Mouse (Mus musculus): ENCODE measurements around the gene Eif2ak3. TPM values are rescaled to one million over a fixed set of nuclear protein-coding genes. Genes with fewer than 3 reads are reported as not detected.

Eif2ak3 gene
- polyA plus RNA-seq, 1 experiment from 2014 or later: 9.4 TPM

DNA sequence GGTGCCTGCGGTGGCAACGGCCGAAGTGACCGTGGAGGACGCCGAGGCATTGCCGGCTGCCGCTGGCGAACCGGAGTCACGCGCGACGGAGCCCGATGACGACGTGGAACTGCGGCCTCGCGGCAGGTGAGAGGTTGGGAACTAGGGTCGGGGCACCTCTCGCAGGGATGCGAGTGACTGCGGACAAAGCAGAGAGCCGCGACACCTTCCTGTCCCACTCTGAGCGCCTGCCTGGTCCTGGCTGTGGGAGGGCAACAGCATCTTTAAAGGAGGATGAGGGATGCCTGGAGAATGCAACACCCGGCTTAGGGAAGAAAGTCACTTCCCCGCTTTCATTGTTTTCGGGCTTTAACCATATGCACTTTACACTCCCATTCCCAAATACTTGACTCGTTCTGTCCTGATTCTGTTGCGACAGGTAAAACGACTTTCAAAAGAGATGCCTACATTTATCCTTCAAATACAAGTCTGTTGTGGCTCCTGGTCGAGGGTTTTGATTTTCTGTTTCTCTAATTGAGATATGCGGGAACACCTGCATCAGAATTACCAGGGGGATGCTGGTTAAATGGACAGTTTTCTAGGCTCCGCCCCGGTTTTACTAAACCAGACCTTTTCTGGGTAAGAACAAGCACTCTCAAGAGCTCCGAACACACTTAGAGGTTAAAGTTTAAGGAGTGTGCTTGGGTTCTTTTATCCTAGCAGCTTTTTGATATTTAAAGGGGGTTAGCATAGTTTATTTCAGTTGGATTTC is 756 bp downstream of the Eif2ak3 start:
- peak overlapping the region; percentile 90 for H3K4me3 ChIP-seq (ENCODE audit: low read depth, low read length)
- no peaks in the 10 kb centered on the region for H3K27me3 ChIP-seq (replicated peaks; ENCODE audit: control insufficient read depth, insufficient read depth, low read length)
- no peaks in the 10 kb centered on the region for H3K9me3 ChIP-seq (replicated peaks; ENCODE audit: control insufficient read depth, low read length)
- H3K4me1 ChIP-seq (ENCODE audit: control insufficient read depth, insufficient read depth, low read length): peaks cover 21% of the 10 kb centered on the region
- no peak for ATAC-seq
- peak overlapping the region; percentile 85 for H3K9ac ChIP-seq (ENCODE audit: low read length)
- peak; percentile 15 for DNase-seq (ENCODE audit: low spot score)
- WGBS: under 1% methylated on average over 38 of the region's 38 CpGs
- peak overlapping the region; percentile 91 for H3K27ac ChIP-seq (ENCODE audit: low read depth, low read length)
- H3K36me3 ChIP-seq (ENCODE audit: control insufficient read depth, insufficient read depth, low read length): no peaks in the 10 kb centered on the region
- peak overlapping the region; percentile 67 for H3K4me2 ChIP-seq (ENCODE audit: low read length)

DNA sequence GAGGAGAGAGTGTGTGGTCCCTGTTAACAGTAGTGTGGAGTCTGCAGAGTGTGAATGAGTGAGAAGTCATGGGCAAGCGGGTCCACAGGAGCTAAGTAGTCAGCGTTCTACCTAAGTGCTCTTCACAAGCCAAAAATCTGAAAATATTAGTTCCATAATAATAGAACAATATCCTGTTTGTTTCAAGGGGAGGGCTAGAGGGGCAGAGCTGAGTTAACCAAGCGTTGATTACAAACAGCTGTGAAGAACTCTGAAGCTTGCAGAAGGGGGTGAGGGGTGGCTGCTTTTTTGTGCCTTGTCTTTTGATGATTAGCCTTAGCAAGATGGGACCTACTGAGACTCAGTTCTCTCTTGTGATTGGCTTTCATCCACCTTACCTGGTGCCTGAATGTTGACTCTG is 3.1 kb downstream of the Eif2ak3 start:
- peaks cover 21% of the 10 kb centered on the region for H3K4me1 ChIP-seq (ENCODE audit: control insufficient read depth, insufficient read depth, low read length)
- DNase-seq (ENCODE audit: low spot score): no peak
- 55% methylated on average over 3 of the region's 3 CpGs for WGBS
- no peak for ATAC-seq
- H3K4me3 ChIP-seq (ENCODE audit: low read depth, low read length): no peak overlapping the region
- no peak overlapping the region for H3K27ac ChIP-seq (ENCODE audit: low read depth, low read length)
- no peak overlapping the region for H3K4me2 ChIP-seq (ENCODE audit: low read length)
- no peaks in the 10 kb centered on the region for H3K9me3 ChIP-seq (replicated peaks; ENCODE audit: control insufficient read depth, low read length)
- peak overlapping the region; percentile 35 for H3K9ac ChIP-seq (ENCODE audit: low read length)
- no peaks in the 10 kb centered on the region for H3K27me3 ChIP-seq (replicated peaks; ENCODE audit: control insufficient read depth, insufficient read depth, low read length)
- H3K36me3 ChIP-seq (ENCODE audit: control insufficient read depth, insufficient read depth, low read length): no peaks in the 10 kb centered on the region

DNA sequence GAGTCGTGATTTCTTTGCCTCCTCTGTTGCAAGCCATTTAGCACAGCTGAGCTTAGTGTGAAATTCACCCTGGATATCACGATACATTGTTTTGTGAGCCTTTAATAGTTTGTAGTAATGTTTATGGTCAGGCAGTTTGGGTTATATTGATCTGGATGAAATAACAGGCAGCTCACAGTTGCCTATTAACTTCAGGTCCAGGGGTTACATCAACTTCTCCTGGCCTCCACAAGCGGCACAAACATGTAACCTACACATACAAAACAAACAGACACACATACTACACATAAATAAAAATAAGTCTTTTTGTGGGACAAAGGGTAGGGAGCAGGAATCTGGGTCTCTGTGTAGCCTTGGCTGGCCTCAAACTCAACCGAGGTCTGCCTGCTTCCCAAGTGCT is 9.1 kb downstream of the Eif2ak3 start:
- Histone ChIP-seq H3K27me3 (replicated peaks; ENCODE audit: control insufficient read depth, insufficient read depth, low read length) (no peaks in the 10 kb centered on the region), H3K4me2 (ENCODE audit: low read length) (no peak overlapping the region), H3K4me1 (ENCODE audit: control insufficient read depth, insufficient read depth, low read length) (no peaks in the 10 kb centered on the region), H3K27ac (ENCODE audit: low read depth, low read length) (no peak overlapping the region), H3K36me3 (ENCODE audit: control insufficient read depth, insufficient read depth, low read length) (peaks cover 3% of the 10 kb centered on the region; the same call in 1 of the 2 replicates), H3K4me3 (ENCODE audit: low read depth, low read length) (no peak overlapping the region), H3K9ac (ENCODE audit: low read length) (no peak overlapping the region), H3K9me3 (replicated peaks; ENCODE audit: control insufficient read depth, low read length) (no peaks in the 10 kb centered on the region)
- no peak for ATAC-seq
- no peak for DNase-seq (ENCODE audit: low spot score)
- WGBS: 86% methylated on average over 4 of the region's 4 CpGs

DNA sequence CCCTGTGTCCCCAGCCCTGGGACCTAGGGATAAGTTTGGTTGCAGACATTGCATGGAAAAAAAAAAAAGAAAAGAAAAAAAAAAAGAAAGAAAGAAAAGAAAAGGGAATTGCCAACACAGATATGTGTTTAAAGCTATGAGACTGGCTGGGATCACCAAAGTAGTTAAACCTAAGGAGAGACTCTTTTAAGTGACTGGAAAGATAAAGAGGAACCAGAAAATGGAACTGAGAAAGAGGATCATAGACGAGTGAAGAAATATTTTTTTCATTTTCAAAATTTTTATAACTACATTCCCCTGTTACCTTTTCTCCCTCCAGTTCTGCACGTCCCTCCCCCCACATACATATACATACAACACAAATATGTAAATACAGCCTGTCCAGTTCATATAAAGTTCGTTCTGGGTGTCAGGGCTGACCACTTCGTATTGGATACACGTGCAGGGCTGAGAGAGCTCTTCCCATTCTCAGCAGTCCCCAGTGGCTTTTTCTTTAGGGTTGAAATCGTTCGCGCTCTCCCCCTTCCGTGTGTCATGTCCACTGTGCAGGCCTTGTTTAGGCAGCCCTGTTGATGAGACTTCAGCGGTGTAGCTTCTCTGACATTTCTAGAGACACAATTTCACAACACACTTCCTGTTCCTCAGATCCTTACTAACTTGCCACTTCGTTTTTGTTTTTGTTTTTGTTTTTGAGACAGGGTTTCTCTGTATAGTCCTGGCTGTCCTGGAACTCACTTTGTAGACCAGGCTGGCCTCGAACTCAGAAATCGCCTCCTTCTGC is 11.4 kb downstream of the Eif2ak3 start:
- H3K9me3 ChIP-seq (replicated peaks; ENCODE audit: control insufficient read depth, low read length): no peaks in the 10 kb centered on the region
- WGBS: 89% methylated on average over 13 of the region's 13 CpGs
- peaks cover 17% of the 10 kb centered on the region for H3K36me3 ChIP-seq (ENCODE audit: control insufficient read depth, insufficient read depth, low read length)
- no peaks in the 10 kb centered on the region for H3K4me1 ChIP-seq (ENCODE audit: control insufficient read depth, insufficient read depth, low read length)
- no peak for ATAC-seq
- H3K27ac ChIP-seq (ENCODE audit: low read depth, low read length): no peak overlapping the region
- no peak overlapping the region for H3K9ac ChIP-seq (ENCODE audit: low read length)
- no peak overlapping the region for H3K4me3 ChIP-seq (ENCODE audit: low read depth, low read length)
- no peak overlapping the region for H3K4me2 ChIP-seq (ENCODE audit: low read length)
- no peak for DNase-seq (ENCODE audit: low spot score)
- no peaks in the 10 kb centered on the region for H3K27me3 ChIP-seq (replicated peaks; ENCODE audit: control insufficient read depth, insufficient read depth, low read length)

DNA sequence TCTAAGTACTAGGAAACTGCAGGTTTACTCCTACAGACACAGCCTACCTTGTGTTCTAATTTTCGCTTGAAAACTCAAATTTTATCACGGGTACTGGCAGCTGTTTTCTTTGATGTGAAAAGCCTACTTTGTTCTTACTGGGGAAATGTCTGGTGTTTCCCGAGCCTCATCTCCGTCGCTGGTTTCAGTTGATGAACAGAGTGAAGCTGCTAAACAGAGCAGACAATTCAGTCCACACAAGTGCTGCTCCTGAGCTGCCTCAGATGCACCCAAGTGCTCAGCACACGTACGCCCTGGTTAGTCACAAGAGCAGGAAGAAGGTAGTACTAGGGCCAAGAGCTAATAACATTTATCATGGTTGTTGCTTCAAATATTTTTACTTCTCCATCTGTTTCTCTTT is 18.4 kb downstream of the Eif2ak3 start:
- DNase-seq (ENCODE audit: low spot score): no peak
- Histone ChIP-seq H3K27ac (ENCODE audit: low read depth, low read length) (no peak overlapping the region), H3K27me3 (replicated peaks; ENCODE audit: control insufficient read depth, insufficient read depth, low read length) (no peaks in the 10 kb centered on the region), H3K36me3 (ENCODE audit: control insufficient read depth, insufficient read depth, low read length) (peaks cover 17% of the 10 kb centered on the region), H3K4me3 (ENCODE audit: low read depth, low read length) (no peak overlapping the region), H3K4me2 (ENCODE audit: low read length) (no peak overlapping the region), H3K9me3 (replicated peaks; ENCODE audit: control insufficient read depth, low read length) (no peaks in the 10 kb centered on the region), H3K4me1 (ENCODE audit: control insufficient read depth, insufficient read depth, low read length) (no peaks in the 10 kb centered on the region), H3K9ac (ENCODE audit: low read length) (no peak overlapping the region)
- WGBS: 90% methylated on average over 7 of the region's 7 CpGs
- ATAC-seq: no peak

DNA sequence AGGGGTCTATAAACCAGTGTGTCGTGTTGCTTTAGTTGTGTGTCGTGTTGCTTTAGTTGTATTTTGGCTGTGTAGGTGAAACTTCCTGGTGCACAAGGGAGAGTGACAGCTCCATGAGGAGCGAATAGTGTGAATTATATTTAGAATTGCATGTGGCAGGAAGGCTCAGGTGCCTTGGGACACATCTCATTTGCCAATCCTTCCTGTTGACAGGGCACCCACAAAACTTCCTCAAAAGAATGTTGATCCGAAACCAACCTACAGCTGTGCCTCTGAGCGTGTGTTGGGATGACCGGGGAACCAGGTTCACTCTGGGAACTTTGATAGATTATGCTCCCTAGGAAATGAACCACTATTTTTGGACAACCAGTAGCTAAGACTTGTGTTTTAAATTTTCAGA is 20.0 kb downstream of the Eif2ak3 start:
- H3K9me3 ChIP-seq (replicated peaks; ENCODE audit: control insufficient read depth, low read length): no peaks in the 10 kb centered on the region
- DNase-seq (ENCODE audit: low spot score) (no peak), ATAC-seq (no peak)
- no peak overlapping the region for H3K4me3 ChIP-seq (ENCODE audit: low read depth, low read length)
- no peak overlapping the region for H3K4me2 ChIP-seq (ENCODE audit: low read length)
- H3K36me3 ChIP-seq (ENCODE audit: control insufficient read depth, insufficient read depth, low read length): peaks cover 7% of the 10 kb centered on the region
- WGBS: 91% methylated on average over 6 of the region's 6 CpGs
- H3K27ac ChIP-seq (ENCODE audit: low read depth, low read length): no peak overlapping the region
- no peak overlapping the region for H3K9ac ChIP-seq (ENCODE audit: low read length)
- H3K4me1 ChIP-seq (ENCODE audit: control insufficient read depth, insufficient read depth, low read length): no peaks in the 10 kb centered on the region
- H3K27me3 ChIP-seq (replicated peaks; ENCODE audit: control insufficient read depth, insufficient read depth, low read length): no peaks in the 10 kb centered on the region

DNA sequence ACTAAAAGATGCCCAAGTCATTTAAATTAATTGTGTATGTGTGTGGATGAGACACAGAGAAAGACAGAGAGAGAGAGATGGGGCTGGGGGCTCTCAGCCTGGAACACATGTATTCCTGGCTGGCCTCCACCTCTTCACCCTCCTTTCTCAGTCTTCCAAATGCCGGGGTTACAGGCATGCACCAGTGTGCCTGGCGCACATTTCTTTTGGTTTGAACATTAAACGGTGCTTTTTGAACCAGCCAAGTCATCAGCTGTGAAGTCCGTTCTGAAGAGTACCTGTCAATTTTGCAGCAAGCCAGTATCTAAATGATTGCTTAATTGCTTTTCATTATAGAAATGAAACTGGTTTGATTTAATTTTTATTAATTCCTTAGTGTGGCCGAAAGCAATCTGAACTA is 22.4 kb downstream of the Eif2ak3 start:
- Histone ChIP-seq H3K27ac (ENCODE audit: low read depth, low read length) (no peak overlapping the region), H3K4me2 (ENCODE audit: low read length) (no peak overlapping the region), H3K36me3 (ENCODE audit: control insufficient read depth, insufficient read depth, low read length) (no peaks in the 10 kb centered on the region), H3K4me3 (ENCODE audit: low read depth, low read length) (no peak overlapping the region), H3K9me3 (replicated peaks; ENCODE audit: control insufficient read depth, low read length) (no peaks in the 10 kb centered on the region), H3K4me1 (ENCODE audit: control insufficient read depth, insufficient read depth, low read length) (no peaks in the 10 kb centered on the region), H3K27me3 (replicated peaks; ENCODE audit: control insufficient read depth, insufficient read depth, low read length) (no peaks in the 10 kb centered on the region), H3K9ac (ENCODE audit: low read length) (no peak overlapping the region)
- 55% methylated on average over 5 of the region's 5 CpGs for WGBS
- ATAC-seq (no peak), DNase-seq (ENCODE audit: low spot score) (no peak)

DNA sequence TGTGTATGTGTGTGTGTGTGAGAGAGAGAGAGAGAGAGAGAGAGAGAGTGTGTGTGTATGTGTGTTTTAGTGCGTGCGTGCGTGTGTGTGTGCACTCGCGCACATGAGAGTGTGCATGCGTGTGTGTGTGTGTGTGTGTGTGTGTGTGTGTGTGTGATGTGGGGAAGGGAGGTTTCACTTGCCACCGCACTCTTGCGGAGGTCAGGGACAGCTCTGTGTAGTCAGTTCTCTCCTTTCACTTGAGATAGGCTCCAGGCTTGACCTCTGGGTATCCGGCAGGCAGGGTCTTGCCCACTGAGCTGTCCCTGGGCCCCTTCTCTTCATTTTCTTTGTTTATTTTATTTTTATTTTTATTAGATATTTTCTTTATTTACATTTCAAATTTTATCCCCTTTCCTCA is 23.0 kb downstream of the Eif2ak3 start:
- ATAC-seq: no peak
- no peaks in the 10 kb centered on the region; the same call in 1 of the 2 replicates for H3K4me1 ChIP-seq (ENCODE audit: control insufficient read depth, insufficient read depth, low read length)
- no peak overlapping the region for H3K27ac ChIP-seq (ENCODE audit: low read depth, low read length)
- H3K4me3 ChIP-seq (ENCODE audit: low read depth, low read length): no peak overlapping the region
- H3K9ac ChIP-seq (ENCODE audit: low read length): no peak overlapping the region
- H3K36me3 ChIP-seq (ENCODE audit: control insufficient read depth, insufficient read depth, low read length): no peaks in the 10 kb centered on the region
- WGBS: 93% methylated on average over 9 of the region's 9 CpGs
- no peak for DNase-seq (ENCODE audit: low spot score)
- H3K27me3 ChIP-seq (replicated peaks; ENCODE audit: control insufficient read depth, insufficient read depth, low read length): no peaks in the 10 kb centered on the region
- no peaks in the 10 kb centered on the region for H3K9me3 ChIP-seq (replicated peaks; ENCODE audit: control insufficient read depth, low read length)
- H3K4me2 ChIP-seq (ENCODE audit: low read length): no peak overlapping the region

DNA sequence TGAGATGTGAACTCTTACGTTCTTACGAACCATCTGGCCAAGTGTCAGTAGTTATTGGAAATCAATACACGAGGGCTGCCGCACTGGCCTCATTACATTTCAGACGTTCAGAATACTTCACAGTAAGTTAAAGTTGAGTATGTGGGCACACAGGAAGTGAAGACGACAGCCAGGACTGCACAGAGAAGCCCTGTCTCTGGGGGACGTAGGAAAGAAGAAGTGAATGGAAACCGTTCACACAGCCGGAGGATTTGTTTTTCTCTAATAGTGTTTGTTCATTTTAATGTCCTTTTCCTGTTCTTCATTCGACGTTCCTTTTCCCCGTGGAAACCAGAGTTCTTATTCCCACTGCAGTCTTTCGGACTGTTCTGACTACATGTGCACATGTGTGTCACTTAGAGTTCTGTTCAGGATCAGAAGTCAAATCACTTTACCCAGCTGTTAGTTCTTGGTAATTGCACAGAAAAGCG is 27.2 kb downstream of the Eif2ak3 start:
- no peaks in the 10 kb centered on the region for H3K9me3 ChIP-seq (replicated peaks; ENCODE audit: control insufficient read depth, low read length)
- peak overlapping the region; percentile 20; the same call in 1 of the 2 replicates for H3K4me2 ChIP-seq (ENCODE audit: low read length)
- 71% methylated on average over 14 of the region's 14 CpGs for WGBS
- no peaks in the 10 kb centered on the region for H3K36me3 ChIP-seq (ENCODE audit: control insufficient read depth, insufficient read depth, low read length)
- H3K4me1 ChIP-seq (ENCODE audit: control insufficient read depth, insufficient read depth, low read length): no peaks in the 10 kb centered on the region; the same call in 1 of the 2 replicates
- ATAC-seq (peak; percentile 32; the same call in 1 of the 2 replicates), DNase-seq (ENCODE audit: low spot score) (no peak)
- H3K9ac ChIP-seq (ENCODE audit: low read length): no peak overlapping the region
- no peak overlapping the region for H3K27ac ChIP-seq (ENCODE audit: low read depth, low read length)
- no peak overlapping the region for H3K4me3 ChIP-seq (ENCODE audit: low read depth, low read length)
- H3K27me3 ChIP-seq (replicated peaks; ENCODE audit: control insufficient read depth, insufficient read depth, low read length): no peaks in the 10 kb centered on the region
